Mouse (Mus musculus): ENCODE measurements around the gene Zmynd8.
A peak's percentile ranks its signal among the peaks of the same experiment; 100 is the strongest.
"Not testable (repeated sequence)": the region's sequence is repeated elsewhere in the genome, so short reads cannot be mapped to it uniquely, and the experiment has no call there.

Gene Zmynd8

DNA sequence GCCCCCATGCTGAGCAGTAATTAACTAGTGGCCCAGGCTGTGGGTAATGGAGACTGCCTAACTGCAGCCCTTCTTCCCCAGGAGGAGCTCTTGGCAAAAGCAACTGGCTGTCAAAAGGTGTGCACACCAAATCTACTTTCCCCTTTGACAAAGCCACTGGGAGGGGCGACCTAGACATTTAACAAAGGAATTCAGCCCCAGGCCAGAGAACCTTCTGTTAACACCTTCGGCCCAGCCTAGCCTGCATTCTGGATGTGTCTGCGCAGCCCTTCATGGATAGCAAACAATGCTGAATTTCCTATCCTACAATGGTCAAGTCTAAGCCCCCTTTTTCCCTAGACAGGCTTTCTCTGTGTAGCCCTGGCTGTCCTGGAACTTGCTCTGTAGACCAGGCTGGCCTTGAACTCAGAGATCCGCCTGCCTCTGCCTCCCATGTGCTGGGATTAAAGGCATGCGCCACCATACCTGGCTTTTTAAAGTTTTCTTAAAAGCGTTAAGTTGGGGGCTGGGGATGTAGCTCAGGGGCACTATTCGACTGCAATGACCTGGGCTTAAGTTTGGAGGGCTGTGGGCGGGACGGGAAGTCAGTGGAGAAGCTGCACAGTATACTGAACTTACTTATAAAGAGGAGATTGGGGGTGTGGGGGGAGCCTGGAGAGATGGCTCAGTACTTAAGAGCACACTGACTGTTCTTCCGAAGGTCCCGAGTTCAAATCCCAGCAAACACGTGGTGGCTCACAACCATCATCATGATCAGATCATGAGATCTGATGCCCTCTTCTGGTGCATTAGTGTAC is 90.4 kb downstream of the Zmynd8 start:
- DNase-seq (ENCODE audit: low read depth): no peak

- DNase-seq (ENCODE audit: low read depth): not testable (repeated sequence)
Observed at GRCm38 (mm10) chr2:165800174-165800573, 98.6 kb downstream of the Zmynd8 start.

GRCm38 (mm10) chr2:165797876-165798275 is 100.9 kb downstream of the Zmynd8 start:
- no peak for DNase-seq (ENCODE audit: low read depth)

DNA sequence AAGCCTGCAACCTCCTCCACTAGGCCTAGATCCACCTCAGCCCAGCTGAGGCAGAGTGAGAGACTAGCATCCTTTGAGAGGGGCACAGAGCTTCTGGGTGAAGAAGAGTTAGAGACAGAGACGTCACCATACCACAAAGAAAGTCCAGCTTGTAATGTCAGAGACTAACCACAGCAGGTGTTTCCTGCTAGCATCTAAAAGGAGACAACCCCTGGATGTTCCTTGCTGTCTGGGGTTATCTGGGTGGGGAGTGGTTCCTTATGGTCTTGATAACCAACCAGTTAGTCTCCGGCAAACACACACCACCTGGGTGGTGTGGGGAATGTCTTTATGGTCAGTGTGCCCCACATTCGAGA is 105.6 kb downstream of the Zmynd8 start:
- no peak for DNase-seq (ENCODE audit: low read depth)

DNA sequence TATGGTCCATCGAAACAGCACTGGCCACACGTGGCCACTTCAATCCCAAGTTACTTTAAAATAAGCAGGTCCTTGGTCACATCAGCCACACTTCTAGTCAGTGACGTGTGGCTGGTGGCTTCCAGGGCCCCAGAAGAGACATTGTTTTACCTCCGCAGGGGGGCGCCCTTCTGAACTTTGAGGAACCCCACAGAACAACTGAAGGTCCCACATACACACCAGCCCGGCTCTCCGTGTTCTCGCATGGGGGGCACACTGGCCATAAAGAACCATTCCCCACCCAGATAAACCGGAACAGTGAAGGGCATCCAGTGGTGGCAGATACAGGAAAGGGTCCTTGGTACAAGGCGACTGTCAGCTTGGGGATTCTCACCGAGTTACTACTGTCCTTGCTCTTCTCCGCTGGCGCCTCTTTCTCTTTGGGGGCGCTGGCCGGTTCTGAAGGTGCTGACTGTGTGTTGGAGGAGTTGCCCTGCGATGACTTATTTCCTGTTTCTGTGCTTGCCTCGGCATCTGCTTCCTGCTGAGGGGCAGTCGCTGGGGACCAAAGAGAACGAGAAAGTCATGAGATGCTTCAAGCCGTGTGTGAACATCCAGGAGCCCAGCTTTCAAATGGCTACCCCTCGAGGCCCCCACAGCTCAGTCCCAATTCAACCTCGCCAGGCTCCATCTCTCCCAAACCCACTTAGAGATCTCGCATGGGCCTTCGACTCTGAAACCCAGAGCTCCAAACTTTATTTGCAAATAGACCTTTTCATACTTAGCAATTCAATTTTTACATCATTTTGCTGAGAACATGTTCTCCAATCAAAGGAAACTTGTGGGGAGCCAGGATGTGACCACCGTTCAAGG is 106.2 kb downstream of the Zmynd8 start:
- DNase-seq (ENCODE audit: low read depth): no peak

DNA sequence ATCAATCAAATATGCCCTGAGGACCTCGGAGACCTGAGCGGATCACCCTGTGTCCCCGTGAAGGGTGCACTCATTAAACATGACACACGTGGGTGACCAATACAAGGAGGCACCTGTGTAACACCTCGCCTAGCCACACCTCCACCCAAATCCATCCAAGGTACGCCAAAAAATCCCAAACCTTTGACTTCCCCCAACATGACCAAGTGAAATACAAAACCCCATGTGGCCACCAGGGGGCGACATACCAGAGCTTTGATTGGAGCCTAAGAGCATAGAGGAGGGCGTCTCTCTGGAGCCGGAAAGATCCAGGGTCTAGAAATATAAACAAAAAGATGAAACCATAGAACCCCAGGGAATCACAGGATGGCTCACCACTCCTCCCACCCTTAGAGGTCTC is 107.2 kb downstream of the Zmynd8 start:
- peak; percentile 72 for DNase-seq (ENCODE audit: low read depth)

DNA sequence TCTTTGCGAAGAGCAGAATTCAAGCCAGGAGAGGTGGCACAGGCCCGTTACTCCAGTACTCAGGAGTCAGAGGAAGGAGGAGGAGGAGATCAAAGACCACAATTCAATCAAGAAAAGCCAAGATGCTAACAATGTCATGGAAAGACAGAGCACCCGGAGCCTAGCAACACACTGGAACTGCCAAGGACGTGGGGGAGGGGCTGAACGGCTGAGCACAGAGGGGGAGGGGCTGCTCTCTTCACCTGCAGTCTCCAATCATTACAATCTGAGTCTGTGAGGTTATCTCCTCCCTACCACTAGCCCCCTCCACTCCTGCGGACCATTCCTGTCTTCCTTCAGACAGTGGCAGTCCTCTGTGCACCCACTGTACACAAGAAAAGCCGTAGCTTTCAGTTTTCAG is 107.8 kb downstream of the Zmynd8 start:
- DNase-seq (ENCODE audit: low read depth): no peak

- no peak for DNase-seq (ENCODE audit: low read depth)
Observed at GRCm38 (mm10) chr2:165789667-165790066, 109.1 kb downstream of the Zmynd8 start.

DNA sequence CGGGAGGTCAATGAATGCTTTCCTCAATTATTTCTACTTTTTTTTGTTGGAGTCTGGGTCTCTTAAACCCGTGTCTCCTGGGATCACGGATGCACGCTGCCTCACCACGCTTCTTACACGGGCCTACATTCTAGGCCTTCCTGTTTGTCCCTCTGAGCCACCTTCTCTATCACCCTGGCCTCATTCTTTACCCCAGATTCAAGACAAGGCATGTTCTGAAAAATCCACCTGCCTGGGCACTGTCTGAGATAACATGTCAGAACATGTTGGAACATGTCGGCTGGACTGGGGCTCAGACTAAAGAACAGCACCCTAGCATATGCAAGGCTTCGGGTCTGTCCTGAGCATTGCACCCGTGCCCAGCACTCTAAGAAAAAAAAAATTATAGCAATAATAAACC is 110.0 kb downstream of the Zmynd8 start:
- no peak for DNase-seq (ENCODE audit: low read depth)

- peak; percentile 46 for DNase-seq (ENCODE audit: low read depth)
Observed at GRCm38 (mm10) chr2:165788005-165788404, 110.8 kb downstream of the Zmynd8 start.

- peak; percentile 48 for DNase-seq (ENCODE audit: low read depth)
Observed at GRCm38 (mm10) chr2:165786467-165786866, 112.3 kb downstream of the Zmynd8 start.

GRCm38 (mm10) chr2:165785312-165786036 is 113.3 kb downstream of the Zmynd8 start:
- DNase-seq (ENCODE audit: low read depth): no peak

- peak; percentile 88 for DNase-seq (ENCODE audit: low read depth)
Observed at GRCm38 (mm10) chr2:165782324-165782723, 116.5 kb downstream of the Zmynd8 start.

DNA sequence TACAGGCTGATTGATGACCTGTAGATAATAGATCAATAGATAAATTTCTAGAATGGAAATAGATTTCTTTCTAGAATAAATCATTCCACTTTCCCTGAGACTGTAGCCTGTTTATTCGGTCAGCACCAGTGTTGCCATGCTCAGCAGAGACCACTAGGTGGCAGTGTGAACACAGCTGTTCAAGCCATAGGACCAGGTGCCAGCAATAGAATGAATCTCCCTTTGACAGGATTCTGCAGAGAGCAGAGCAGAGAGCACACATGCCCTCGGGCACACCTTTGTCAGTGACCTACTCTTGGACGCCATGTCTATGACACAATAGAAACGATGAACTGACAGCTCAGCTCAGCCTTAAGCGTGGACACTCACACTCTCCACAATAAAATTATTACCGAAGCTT is 119.9 kb downstream of the Zmynd8 start:
- peak; percentile 90 for DNase-seq (ENCODE audit: low read depth)

- no peak for DNase-seq (ENCODE audit: low read depth)
Observed at GRCm38 (mm10) chr2:165769375-165769948, 129.4 kb downstream of the Zmynd8 start.

GRCm38 (mm10) chr2:165768805-165769358 is 129.9 kb downstream of the Zmynd8 start:
- no peak for DNase-seq (ENCODE audit: low read depth)

DNA sequence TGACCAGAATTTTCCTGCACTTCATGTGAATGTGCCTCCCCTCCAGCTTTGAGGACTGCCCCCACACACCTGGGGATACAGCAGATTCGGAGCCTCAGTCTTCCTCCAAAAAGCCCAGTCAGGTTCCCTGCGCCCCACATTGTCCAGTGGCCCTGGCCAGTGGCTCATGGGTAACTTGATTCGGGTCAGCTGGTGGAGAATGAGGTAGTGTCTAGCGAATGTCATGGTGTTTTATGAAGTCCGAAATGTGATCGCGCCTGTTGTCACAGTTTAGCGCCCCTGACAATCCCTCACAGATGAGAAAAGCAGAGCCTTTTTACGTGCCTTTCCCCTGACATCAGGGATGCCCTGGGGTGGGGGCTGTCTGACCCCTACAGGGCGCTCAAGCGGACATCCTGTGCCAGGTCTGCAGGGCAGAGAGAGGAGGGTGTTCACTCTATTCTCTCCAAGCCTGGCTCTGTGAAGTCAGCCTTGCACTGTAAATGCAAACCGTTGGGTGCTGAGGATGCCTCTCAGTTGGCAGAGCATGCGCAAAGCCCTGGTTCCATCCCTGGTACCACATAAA is 139.3 kb downstream of the Zmynd8 start:
- no peak for DNase-seq (ENCODE audit: low read depth)

GRCm38 (mm10) chr2:165758534-165758933 is 140.3 kb downstream of the Zmynd8 start:
- DNase-seq (ENCODE audit: low read depth): no peak

- no peak for DNase-seq (ENCODE audit: low read depth)
Observed at GRCm38 (mm10) chr2:165757799-165758198, 141.0 kb downstream of the Zmynd8 start.

- no peak for DNase-seq (ENCODE audit: low read depth)
Observed at GRCm38 (mm10) chr2:165752704-165753103, 146.1 kb downstream of the Zmynd8 start.

GRCm38 (mm10) chr2:165751068-165751467 is 147.7 kb downstream of the Zmynd8 start:
- DNase-seq (ENCODE audit: low read depth): peak; percentile 38

- no peak for DNase-seq (ENCODE audit: low read depth)
Observed at GRCm38 (mm10) chr2:165748426-165748825, 150.4 kb downstream of the Zmynd8 start.

Data from NIH3T3 (cell line).